Mouse (Mus musculus) spleen, adult 2 months (tissue): ENCODE data around the gene Zrsr1.

Experiments used
- CTCF ChIP-seq: fragments of 200-500 bp; IDR thresholded peaks from 2 replicates; pipeline ENCODE4 v1.5.1; 2011; ENCODE audit warnings: mild to moderate bottlenecking, inconsistent platforms; ENCODE audit not compliant: insufficient read depth, insufficient read length, insufficient replicate concordance; ENCODE audit errors: extremely low read depth
- POLR2A ChIP-seq: fragments of 200-500 bp; IDR thresholded peaks from 2 replicates; pipeline ENCODE4 v1.6.1; 2011; ENCODE audit warnings: low read depth, low read length, inconsistent platforms

DNA sequence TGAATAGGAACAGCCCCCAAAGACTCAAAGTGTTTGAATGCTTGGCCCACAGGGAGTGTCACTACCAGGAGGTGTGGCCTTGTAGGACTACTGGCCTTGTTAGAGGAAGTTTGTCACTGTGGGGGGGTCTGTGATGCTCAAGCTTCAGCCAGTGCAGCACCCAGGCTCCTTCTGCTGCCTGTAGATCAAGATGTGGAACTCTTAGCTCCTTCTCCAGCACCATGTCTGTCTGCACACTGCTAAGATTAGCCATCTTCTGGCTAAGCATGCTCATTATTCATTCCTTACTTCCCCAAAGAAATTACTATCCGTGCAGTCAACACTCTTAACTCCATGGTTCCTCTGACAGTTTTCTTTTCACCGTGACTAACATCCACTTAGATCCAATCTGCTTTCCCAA is 41.7 kb upstream of the Zrsr1 start:
- TF ChIP-seq POLR2A, result no peak
- TF ChIP-seq CTCF, result no peak
